Mouse (Mus musculus) thymus, adult 18-20 months (tissue): ENCODE results near the gene Vps18.
A peak's percentile ranks its signal among the peaks of the same experiment; 100 is the strongest.

Experiments
- DNase-seq, 2 experiments: peaks; one replicate each; pipeline ENCODE4 v3.0.0; 2022; ENCODE audit warnings: mixed read lengths in 2 of 2

Vps18 gene

GRCm38 (mm10) chr2:119322587-119323300, 34.2 kb downstream of the Vps18 start:
- no peak for DNase-seq

- DNase-seq = no peak
These were observed 35.5 kb downstream of the Vps18 start for GRCm38 (mm10) chr2:119323866-119324575.

- no peak for DNase-seq
These were observed 36.2 kb downstream of the Vps18 start for GRCm38 (mm10) chr2:119324576-119325318.

GRCm38 (mm10) chr2:119325568-119326143, 37.1 kb downstream of the Vps18 start, which contains the start of gene Dll4:
Dll4 (plus strand) TSS chr2:119325784.
- DNase-seq = no peak

- DNase-seq = no peak
These were observed 37.9 kb downstream of the Vps18 start for GRCm38 (mm10) chr2:119326161-119327101.

GRCm38 (mm10) chr2:119327102-119327480, 38.6 kb downstream of the Vps18 start:
- peak in 1 of 2 experiments; percentile 34 for DNase-seq

- no peak for DNase-seq
These were observed 39.5 kb downstream of the Vps18 start for GRCm38 (mm10) chr2:119327942-119328526.

GRCm38 (mm10) chr2:119328546-119328945, 40.0 kb downstream of the Vps18 start:
- DNase-seq = no peak

GRCm38 (mm10) chr2:119329123-119329817, 40.7 kb downstream of the Vps18 start:
- no peak for DNase-seq

- no peak for DNase-seq
These were observed 42.3 kb downstream of the Vps18 start for GRCm38 (mm10) chr2:119330795-119331194.

- DNase-seq = no peak
These were observed 43.7 kb downstream of the Vps18 start for GRCm38 (mm10) chr2:119332177-119332661.

GRCm38 (mm10) chr2:119334135-119334534, 45.6 kb downstream of the Vps18 start:
- no peak for DNase-seq

GRCm38 (mm10) chr2:119334964-119335525, 46.5 kb downstream of the Vps18 start:
- DNase-seq = no peak

- DNase-seq = no peak
These were observed 47.0 kb downstream of the Vps18 start for GRCm38 (mm10) chr2:119335535-119335934.

GRCm38 (mm10) chr2:119336002-119336401, 47.5 kb downstream of the Vps18 start:
- DNase-seq = no peak

GRCm38 (mm10) chr2:119336470-119336869, 47.9 kb downstream of the Vps18 start:
- DNase-seq = no peak

- peak; percentile 78 to 82 for DNase-seq
These were observed 49.1 kb downstream of the Vps18 start for GRCm38 (mm10) chr2:119337425-119338265.

GRCm38 (mm10) chr2:119344537-119345138, 56.1 kb downstream of the Vps18 start:
- no peak for DNase-seq
